Mouse (Mus musculus) ES-Bruce4 (cell line): ENCODE measurements around the gene Sept9.

ENCODE experiments used
- CTCF ChIP-seq: IDR thresholded peaks from one replicate; pipeline ENCODE4 v1.8.1; 2011; ENCODE audit warnings: low read depth, low read length
- EP300 ChIP-seq: IDR thresholded peaks from 2 replicates; pipeline ENCODE4 v1.6.1; 2011; ENCODE audit warnings: low read depth, low read length; ENCODE audit not compliant: insufficient read depth
- POLR2A ChIP-seq: IDR thresholded peaks from one replicate; pipeline ENCODE4 v1.8.1; 2011; ENCODE audit warnings: low read length; ENCODE audit not compliant: insufficient read depth

GRCm38 (mm10) chr11:117235086-117235897 lies 35.8 kb downstream of the Sept9 start:
- TF ChIP-seq POLR2A (no peak), CTCF (no peak), EP300 (no peak)
